Mouse (Mus musculus): ENCODE results near the gene Mul1. TPM values are rescaled to one million over a fixed set of nuclear protein-coding genes. Genes with fewer than 3 reads are reported as not detected.
A peak's percentile ranks its signal among the peaks of the same experiment; 100 is the strongest.

Mul1 gene
- polyA plus RNA-seq, 1 experiment from 2014 or later, result 15.3 TPM

- H3K4me1 ChIP-seq (ENCODE audit: control insufficient read depth, insufficient read depth, low read length), result peaks cover 33% of the 10 kb centered on the region
- no peaks in the 10 kb centered on the region for H3K36me3 ChIP-seq (ENCODE audit: control insufficient read depth, insufficient read depth, low read length)
- peak overlapping the region; percentile 19; the same call in 1 of the 2 replicates for H3K4me2 ChIP-seq (ENCODE audit: low read depth, low read length)
- H3K9ac ChIP-seq (replicated peaks; ENCODE audit: low read depth, low read length), result no peak overlapping the region
- peak overlapping the region; percentile 76 for H3K27ac ChIP-seq (ENCODE audit: low read depth, low read length)
- H3K4me3 ChIP-seq (ENCODE audit: low read depth, low read length), result no peak overlapping the region
- no peaks in the 10 kb centered on the region for H3K9me3 ChIP-seq (ENCODE audit: control insufficient read depth, low read length)
- peak; percentile 53; the same call in 1 of the 2 replicates for ATAC-seq (ENCODE audit: low read depth)
- WGBS, result 4% methylated on average over 11 of the region's 11 CpGs
- no peaks in the 10 kb centered on the region for H3K27me3 ChIP-seq (ENCODE audit: control insufficient read depth, insufficient read depth, low read length)
Measured at GRCm38 (mm10) chr4:138463832-138464487, 29.5 kb downstream of the Mul1 start.

GRCm38 (mm10) chr4:138464667-138465353 lies 30.3 kb downstream of the Mul1 start:
- Histone ChIP-seq H3K4me3 (ENCODE audit: low read depth, low read length) (no peak overlapping the region), H3K4me2 (ENCODE audit: low read depth, low read length) (peak overlapping the region; percentile 14; the same call in 1 of the 2 replicates), H3K9ac (replicated peaks; ENCODE audit: low read depth, low read length) (no peak overlapping the region), H3K4me1 (ENCODE audit: control insufficient read depth, insufficient read depth, low read length) (peaks cover 37% of the 10 kb centered on the region), H3K27ac (ENCODE audit: low read depth, low read length) (peak overlapping the region; percentile 40), H3K36me3 (ENCODE audit: control insufficient read depth, insufficient read depth, low read length) (no peaks in the 10 kb centered on the region), H3K9me3 (ENCODE audit: control insufficient read depth, low read length) (no peaks in the 10 kb centered on the region), H3K27me3 (ENCODE audit: control insufficient read depth, insufficient read depth, low read length) (no peaks in the 10 kb centered on the region)
- ATAC-seq (ENCODE audit: low read depth), result peak; percentile 80
- WGBS, result 2% methylated on average over 19 of the region's 22 CpGs

- no peak overlapping the region for H3K9ac ChIP-seq (replicated peaks; ENCODE audit: low read depth, low read length)
- H3K9me3 ChIP-seq (ENCODE audit: control insufficient read depth, low read length), result no peaks in the 10 kb centered on the region
- ATAC-seq (ENCODE audit: low read depth), result no peak
- H3K27me3 ChIP-seq (ENCODE audit: control insufficient read depth, insufficient read depth, low read length), result no peaks in the 10 kb centered on the region
- H3K4me2 ChIP-seq (ENCODE audit: low read depth, low read length), result no peak overlapping the region
- H3K4me3 ChIP-seq (ENCODE audit: low read depth, low read length), result no peak overlapping the region
- WGBS, result 37% methylated on average over 8 of the region's 8 CpGs
- H3K36me3 ChIP-seq (ENCODE audit: control insufficient read depth, insufficient read depth, low read length), result no peaks in the 10 kb centered on the region
- H3K27ac ChIP-seq (ENCODE audit: low read depth, low read length), result peak overlapping the region; percentile 34
- H3K4me1 ChIP-seq (ENCODE audit: control insufficient read depth, insufficient read depth, low read length), result peaks cover 37% of the 10 kb centered on the region
Measured at GRCm38 (mm10) chr4:138465446-138465845, 31.0 kb downstream of the Mul1 start.

- Histone ChIP-seq H3K4me3 (ENCODE audit: low read depth, low read length) (no peak overlapping the region), H3K9ac (replicated peaks; ENCODE audit: low read depth, low read length) (no peak overlapping the region), H3K4me2 (ENCODE audit: low read depth, low read length) (no peak overlapping the region), H3K9me3 (ENCODE audit: control insufficient read depth, low read length) (no peaks in the 10 kb centered on the region), H3K27ac (ENCODE audit: low read depth, low read length) (no peak overlapping the region), H3K4me1 (ENCODE audit: control insufficient read depth, insufficient read depth, low read length) (peaks cover 41% of the 10 kb centered on the region), H3K36me3 (ENCODE audit: control insufficient read depth, insufficient read depth, low read length) (no peaks in the 10 kb centered on the region), H3K27me3 (ENCODE audit: control insufficient read depth, insufficient read depth, low read length) (no peaks in the 10 kb centered on the region)
- 74% methylated on average over 6 of the region's 6 CpGs for WGBS
- ATAC-seq (ENCODE audit: low read depth), result no peak
Measured at GRCm38 (mm10) chr4:138466690-138467089, 32.2 kb downstream of the Mul1 start.

GRCm38 (mm10) chr4:138467451-138467850 lies 33.0 kb downstream of the Mul1 start:
- Histone ChIP-seq H3K27me3 (ENCODE audit: control insufficient read depth, insufficient read depth, low read length) (no peaks in the 10 kb centered on the region), H3K4me2 (ENCODE audit: low read depth, low read length) (no peak overlapping the region), H3K9me3 (ENCODE audit: control insufficient read depth, low read length) (no peaks in the 10 kb centered on the region), H3K4me3 (ENCODE audit: low read depth, low read length) (no peak overlapping the region), H3K36me3 (ENCODE audit: control insufficient read depth, insufficient read depth, low read length) (no peaks in the 10 kb centered on the region), H3K27ac (ENCODE audit: low read depth, low read length) (no peak overlapping the region), H3K9ac (replicated peaks; ENCODE audit: low read depth, low read length) (no peak overlapping the region), H3K4me1 (ENCODE audit: control insufficient read depth, insufficient read depth, low read length) (peaks cover 38% of the 10 kb centered on the region)
- no peak for ATAC-seq (ENCODE audit: low read depth)
- 94% methylated on average over 5 of the region's 5 CpGs for whole genome bisulfite sequencing

GRCm38 (mm10) chr4:138469080-138469479 lies 34.6 kb downstream of the Mul1 start:
- WGBS, result 13% methylated on average over 7 of the region's 7 CpGs

DNA sequence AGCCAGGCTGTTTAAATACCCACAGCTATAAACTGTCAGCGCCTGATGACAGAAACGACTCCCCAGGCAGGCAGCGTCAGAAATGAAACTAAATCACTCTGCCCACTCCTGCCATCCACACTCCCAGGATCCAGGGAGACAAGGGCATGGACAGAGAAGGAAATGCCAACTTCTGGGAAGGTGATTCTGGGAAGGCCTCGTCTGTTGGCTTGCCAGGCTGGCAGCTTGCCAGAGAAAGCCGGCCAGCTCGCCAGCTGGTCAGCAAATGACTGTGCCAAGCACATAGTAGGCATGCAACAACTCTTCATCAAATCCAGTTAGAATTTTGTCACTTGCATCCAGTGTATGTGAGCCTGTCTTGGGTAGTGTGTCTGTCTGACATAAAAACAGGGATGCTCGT lies 36.8 kb downstream of the Mul1 start:
- Histone ChIP-seq H3K4me2 (ENCODE audit: low read depth, low read length) (no peak overlapping the region), H3K4me3 (ENCODE audit: low read depth, low read length) (no peak overlapping the region), H3K9me3 (ENCODE audit: control insufficient read depth, low read length) (no peaks in the 10 kb centered on the region), H3K4me1 (ENCODE audit: control insufficient read depth, insufficient read depth, low read length) (peaks cover 12% of the 10 kb centered on the region; the same call in 1 of the 2 replicates), H3K36me3 (ENCODE audit: control insufficient read depth, insufficient read depth, low read length) (no peaks in the 10 kb centered on the region), H3K27me3 (ENCODE audit: control insufficient read depth, insufficient read depth, low read length) (no peaks in the 10 kb centered on the region), H3K9ac (replicated peaks; ENCODE audit: low read depth, low read length) (no peak overlapping the region), H3K27ac (ENCODE audit: low read depth, low read length) (no peak overlapping the region)
- WGBS, result 25% methylated on average over 7 of the region's 7 CpGs
- no peak for ATAC-seq (ENCODE audit: low read depth)

More at GRCm38 (mm10) chr4:138469080-138469479, 34.6 kb downstream of the Mul1 start:
- Histone ChIP-seq H3K4me3 (ENCODE audit: low read depth, low read length) (no peak overlapping the region), H3K27ac (ENCODE audit: low read depth, low read length) (no peak overlapping the region), H3K4me1 (ENCODE audit: control insufficient read depth, insufficient read depth, low read length) (peaks cover 24% of the 10 kb centered on the region), H3K9me3 (ENCODE audit: control insufficient read depth, low read length) (no peaks in the 10 kb centered on the region), H3K9ac (replicated peaks; ENCODE audit: low read depth, low read length) (no peak overlapping the region), H3K36me3 (ENCODE audit: control insufficient read depth, insufficient read depth, low read length) (no peaks in the 10 kb centered on the region), H3K4me2 (ENCODE audit: low read depth, low read length) (no peak overlapping the region), H3K27me3 (ENCODE audit: control insufficient read depth, insufficient read depth, low read length) (no peaks in the 10 kb centered on the region)
- ATAC-seq (ENCODE audit: low read depth), result no peak

DNA sequence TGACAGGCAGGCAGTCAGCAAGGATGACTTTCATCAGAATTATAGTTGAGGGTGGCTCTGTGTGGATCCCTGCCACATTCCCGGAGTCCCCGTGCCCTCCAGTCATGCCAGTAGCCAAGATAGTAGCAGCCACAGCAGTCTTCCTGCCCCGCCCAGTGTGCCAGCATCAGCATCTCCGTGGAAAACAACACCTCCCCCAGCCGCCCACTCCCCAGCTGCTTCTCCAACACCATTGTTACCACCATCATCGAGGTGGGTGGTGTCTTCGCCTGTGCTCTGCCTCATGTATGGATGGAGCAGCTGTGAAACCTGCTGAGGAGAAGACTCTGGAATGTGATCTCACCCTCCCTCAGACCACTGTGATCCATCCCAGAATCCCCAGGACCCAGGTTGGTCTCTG lies 45.1 kb downstream of the Mul1 start:
- Histone ChIP-seq H3K27me3 (ENCODE audit: control insufficient read depth, insufficient read depth, low read length) (no peaks in the 10 kb centered on the region), H3K9me3 (ENCODE audit: control insufficient read depth, low read length) (no peaks in the 10 kb centered on the region), H3K36me3 (ENCODE audit: control insufficient read depth, insufficient read depth, low read length) (no peaks in the 10 kb centered on the region), H3K9ac (replicated peaks; ENCODE audit: low read depth, low read length) (no peak overlapping the region), H3K27ac (ENCODE audit: low read depth, low read length) (no peak overlapping the region), H3K4me3 (ENCODE audit: low read depth, low read length) (no peak overlapping the region), H3K4me1 (ENCODE audit: control insufficient read depth, insufficient read depth, low read length) (no peaks in the 10 kb centered on the region), H3K4me2 (ENCODE audit: low read depth, low read length) (no peak overlapping the region)
- WGBS, result 81% methylated on average over 7 of the region's 7 CpGs
- no peak for ATAC-seq (ENCODE audit: low read depth)

DNA sequence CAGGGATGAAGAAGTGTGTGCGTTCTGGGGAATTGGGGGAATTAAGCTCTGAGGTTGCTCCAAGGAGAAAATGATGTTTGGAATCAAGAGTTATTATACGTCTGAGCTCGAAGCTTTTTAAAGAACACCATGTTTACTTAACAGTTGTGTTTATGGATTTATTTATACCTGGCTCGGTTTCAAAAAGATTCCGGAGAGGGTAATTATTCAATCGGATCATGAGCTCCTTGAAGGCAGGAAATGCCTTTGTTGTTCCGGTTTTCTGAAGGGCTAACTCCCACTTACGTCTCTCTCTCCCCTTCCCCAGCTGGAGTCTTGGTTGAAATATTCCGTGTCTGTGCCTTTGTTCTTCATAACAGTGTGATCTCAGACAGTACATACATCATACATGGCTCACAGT lies 46.5 kb downstream of the Mul1 start:
- Histone ChIP-seq H3K36me3 (ENCODE audit: control insufficient read depth, insufficient read depth, low read length) (no peaks in the 10 kb centered on the region), H3K4me2 (ENCODE audit: low read depth, low read length) (no peak overlapping the region), H3K9me3 (ENCODE audit: control insufficient read depth, low read length) (no peaks in the 10 kb centered on the region), H3K9ac (replicated peaks; ENCODE audit: low read depth, low read length) (no peak overlapping the region), H3K27me3 (ENCODE audit: control insufficient read depth, insufficient read depth, low read length) (no peaks in the 10 kb centered on the region), H3K4me3 (ENCODE audit: low read depth, low read length) (no peak overlapping the region), H3K4me1 (ENCODE audit: control insufficient read depth, insufficient read depth, low read length) (no peaks in the 10 kb centered on the region), H3K27ac (ENCODE audit: low read depth, low read length) (no peak overlapping the region)
- ATAC-seq (ENCODE audit: low read depth), result no peak
- 54% methylated on average over 9 of the region's 9 CpGs for WGBS
